Mouse (Mus musculus) lung, embryonic 15.5 days (tissue): Measurements from ENCODE around the gene Isg20. TPM values are rescaled to one million over a fixed set of nuclear protein-coding genes. Genes with fewer than 3 reads are reported as not detected.

ENCODE experiments used
- microRNA-seq: library from miRNA; unstranded; fragments of <30 nt; microRNA quantifications from one replicate; pipeline ENCODE4, GENCODE M21; 2016
- polyA plus RNA-seq: library from polyadenylated mRNA; unstranded; fragments of >200 nt; fragmentation: Nextera tagmentation; extraction: Ambion mirVana; gene quantifications from 2 replicates; pipeline ENCODE4 v1.2.1, GENCODE M21; 2015

The Isg20 gene
- polyA plus RNA-seq, 1 experiment from 2014 or later, result 13.9 TPM

Small RNAs within 50 kb of the gene (microRNA-seq; reads per million reads assigned to microRNA genes)
- 2.4 reads per million, percentile 8 among the genes with 10 or more reads in this experiment for gene Mir7-2

Other genes starting within 250 kb of the Isg20 start
- gene Ntrk3, start 175.4 kb upstream of the Isg20 start, polyA plus RNA-seq, result 0.97 and 1.1 TPM in 2 replicates
- 76.1 and 76.3 TPM in 2 replicates for gene Mrps11, start 130.3 kb upstream of the Isg20 start, polyA plus RNA-seq
- 57.0 and 60.9 TPM in 2 replicates for gene Mrpl46, start 129.9 kb upstream of the Isg20 start, polyA plus RNA-seq
- gene Det1, start 66.2 kb upstream of the Isg20 start, polyA plus RNA-seq, result 17.9 and 19.1 TPM in 2 replicates
- 35.7 and 36.7 TPM in 2 replicates for gene Aen, start 17.6 kb upstream of the Isg20 start, polyA plus RNA-seq
- 0.58 and 0.69 TPM in 2 replicates for gene Acan, start 140.1 kb downstream of the Isg20 start, polyA plus RNA-seq
- gene Hapln3, start 217.6 kb downstream of the Isg20 start, polyA plus RNA-seq, result 1.6 and 3.0 TPM in 2 replicates
- 359 and 369 TPM in 2 replicates for gene Mfge8, start 235.6 kb downstream of the Isg20 start, polyA plus RNA-seq